Mouse (Mus musculus) cerebellum, adult 2 months (tissue): Measurements from ENCODE around the gene Slc22a4. TPM values are rescaled to one million over a fixed set of nuclear protein-coding genes. Genes with fewer than 3 reads are reported as not detected.
A peak's percentile ranks its signal among the peaks of the same experiment; 100 is the strongest.
"Not testable (repeated sequence)": the region's sequence is repeated elsewhere in the genome, so short reads cannot be mapped to it uniquely, and the experiment has no call there.

Experiments used
- DNase-seq, 2 experiments: peaks; one replicate each; pipeline ENCODE4 v3.0.0; 2021
- H3K27ac ChIP-seq: fragments of 200-500 bp; 2 replicates; pipeline ENCODE4 v1.5.1; 2012; ENCODE audit warnings: low read length, control low read depth, inconsistent platforms; ENCODE audit not compliant: insufficient read depth
- H3K27me3 ChIP-seq: fragments of 200-500 bp; 2 replicates; pipeline ENCODE4 v1.6.1; 2012; ENCODE audit warnings: inconsistent platforms, mild to moderate bottlenecking, low read length, moderate library complexity; ENCODE audit not compliant: control insufficient read depth, insufficient read depth
- H3K4me1 ChIP-seq: fragments of 200-500 bp; 2 replicates; pipeline ENCODE4 v1.6.1; 2011; ENCODE audit warnings: low read length; ENCODE audit not compliant: control insufficient read depth, insufficient read depth
- H3K4me3 ChIP-seq: fragments of 200-500 bp; replicated peaks from 2 replicates; pipeline ENCODE3; 2011; ENCODE audit warnings: mild to moderate bottlenecking, low read depth, low read length, control low read depth; ENCODE audit not compliant: insufficient read depth
- CTCF ChIP-seq: fragments of 200-500 bp; IDR thresholded peaks from 2 replicates; pipeline ENCODE4 v1.5.1; 2011; ENCODE audit warnings: low read depth, mild to moderate bottlenecking, control low read depth, low read length, moderate library complexity, borderline replicate concordance; ENCODE audit not compliant: insufficient read depth
- POLR2A ChIP-seq: fragments of 200-500 bp; IDR thresholded peaks from 2 replicates; pipeline ENCODE4 v1.6.1; 2011; ENCODE audit warnings: low read length, control low read depth, borderline replicate concordance; ENCODE audit not compliant: insufficient read depth
- WGBS: fragments of 180-500 bp; shearing (Covaris S2); methylation state at CpG from one replicate; pipeline ENCODE4 v1.1.7; 2018; 5-methylcytosine and 5-hydroxymethylcytosine counted together
- polyA plus RNA-seq: library from polyadenylated mRNA; depleted of rRNA; stranded (reverse); fragments of >200 nt; gene quantifications from 2 replicates; pipeline ENCODE4 v1.2.3, GENCODE M21; 2012

Slc22a4 gene
- polyA plus RNA-seq, 1 experiment, result 53.6 TPM

GRCm38 (mm10) chr11:53992264-53992663 is 35.6 kb downstream of the Slc22a4 start:
- Histone ChIP-seq H3K4me1 (no peaks in the 10 kb centered on the region), H3K27me3 (no peaks in the 10 kb centered on the region), H3K4me3 (no peak overlapping the region), H3K27ac (no peak overlapping the region)
- TF ChIP-seq POLR2A (no peak), CTCF (no peak)
- 83% methylated on average over 4 of the region's 4 CpGs for WGBS
- DNase-seq, result no peak

GRCm38 (mm10) chr11:53989232-53989631 is 38.7 kb downstream of the Slc22a4 start:
- H3K4me3 ChIP-seq, result no peak overlapping the region
- TF ChIP-seq CTCF (no peak), POLR2A (no peak)
- 53% methylated on average over 1 of the region's 1 CpGs for WGBS
- no peaks in the 10 kb centered on the region for H3K27me3 ChIP-seq
- no peak for DNase-seq
- no peak overlapping the region for H3K27ac ChIP-seq
- H3K4me1 ChIP-seq, result no peaks in the 10 kb centered on the region

GRCm38 (mm10) chr11:53988081-53988480 is 39.8 kb downstream of the Slc22a4 start:
- H3K27ac ChIP-seq, result no peak overlapping the region
- DNase-seq, result no peak
- H3K4me3 ChIP-seq, result no peak overlapping the region
- WGBS, result 52% methylated on average over 4 of the region's 4 CpGs
- TF ChIP-seq CTCF (no peak), POLR2A (no peak)
- no peaks in the 10 kb centered on the region for H3K4me1 ChIP-seq
- no peaks in the 10 kb centered on the region for H3K27me3 ChIP-seq

- Histone ChIP-seq H3K27me3 (no peaks in the 10 kb centered on the region), H3K27ac (no peak overlapping the region), H3K4me1 (no peaks in the 10 kb centered on the region), H3K4me3 (no peak overlapping the region)
- WGBS, result 85% methylated on average over 4 of the region's 4 CpGs
- no peak for DNase-seq
- TF ChIP-seq POLR2A (no peak), CTCF (no peak)
These were observed 46.5 kb downstream of the Slc22a4 start for GRCm38 (mm10) chr11:53981396-53981795.

- Histone ChIP-seq H3K4me3 (peak within 1 kb of the TSS; percentile 59), H3K4me1 (no peaks in the 10 kb centered on the region), H3K27me3 (no peaks in the 10 kb centered on the region), H3K27ac (no peak within 1 kb of the TSS)
- WGBS, result 3% methylated on average over 73 of the region's 73 CpGs
- DNase-seq, result peak; percentile 38 to 46
- no peak for TF ChIP-seq CTCF
- TF ChIP-seq POLR2A, result no peak
These were observed 47.9 kb downstream of the Slc22a4 start, which contains the start of gene Slc22a21 for GRCm38 (mm10) chr11:53979788-53980621. Slc22a21 (minus strand) TSS chr11:53980332.

- DNase-seq, H3K27me3 ChIP-seq, H3K27ac ChIP-seq, H3K4me1 ChIP-seq: not testable (repeated sequence)
- peak overlapping the region; percentile 59 for H3K4me3 ChIP-seq
- WGBS, result 2% methylated on average over 23 of the region's 23 CpGs
These were observed 48.5 kb downstream of the Slc22a4 start for GRCm38 (mm10) chr11:53979456-53979787.

GRCm38 (mm10) chr11:53977672-53978071 is 50.2 kb downstream of the Slc22a4 start:
- TF ChIP-seq POLR2A, result no peak
- no peak for TF ChIP-seq CTCF
- WGBS, result 68% methylated on average over 3 of the region's 3 CpGs
- Histone ChIP-seq H3K4me1 (no peaks in the 10 kb centered on the region), H3K27ac (no peak overlapping the region), H3K4me3 (no peak overlapping the region), H3K27me3 (no peaks in the 10 kb centered on the region)
- DNase-seq, result no peak

- TF ChIP-seq CTCF (no peak), POLR2A (no peak)
- H3K4me3 ChIP-seq, result no peak overlapping the region
- no peaks in the 10 kb centered on the region for H3K4me1 ChIP-seq
- no peak overlapping the region for H3K27ac ChIP-seq
- no peaks in the 10 kb centered on the region for H3K27me3 ChIP-seq
- DNase-seq, result no peak
These were observed 52.3 kb downstream of the Slc22a4 start for GRCm38 (mm10) chr11:53975559-53975958.

GRCm38 (mm10) chr11:53958984-53959383 is 68.9 kb downstream of the Slc22a4 start:
- no peak overlapping the region for H3K4me3 ChIP-seq
- DNase-seq, result no peak
- no peak for TF ChIP-seq CTCF
- TF ChIP-seq POLR2A, result no peak
- H3K27ac ChIP-seq, result no peak overlapping the region
- WGBS, result 66% methylated on average over 3 of the region's 3 CpGs
- H3K4me1 ChIP-seq, result no peaks in the 10 kb centered on the region
- H3K27me3 ChIP-seq, result no peaks in the 10 kb centered on the region

GRCm38 (mm10) chr11:53958176-53958575 is 69.7 kb downstream of the Slc22a4 start:
- 40% methylated on average over 4 of the region's 4 CpGs for WGBS

More at GRCm38 (mm10) chr11:53958176-53958575, 69.7 kb downstream of the Slc22a4 start:
- not testable (repeated sequence) for H3K27me3 ChIP-seq, DNase-seq, H3K4me3 ChIP-seq, H3K4me1 ChIP-seq, H3K27ac ChIP-seq
